Mouse (Mus musculus): Measurements from ENCODE around the gene Gse1.

DNA sequence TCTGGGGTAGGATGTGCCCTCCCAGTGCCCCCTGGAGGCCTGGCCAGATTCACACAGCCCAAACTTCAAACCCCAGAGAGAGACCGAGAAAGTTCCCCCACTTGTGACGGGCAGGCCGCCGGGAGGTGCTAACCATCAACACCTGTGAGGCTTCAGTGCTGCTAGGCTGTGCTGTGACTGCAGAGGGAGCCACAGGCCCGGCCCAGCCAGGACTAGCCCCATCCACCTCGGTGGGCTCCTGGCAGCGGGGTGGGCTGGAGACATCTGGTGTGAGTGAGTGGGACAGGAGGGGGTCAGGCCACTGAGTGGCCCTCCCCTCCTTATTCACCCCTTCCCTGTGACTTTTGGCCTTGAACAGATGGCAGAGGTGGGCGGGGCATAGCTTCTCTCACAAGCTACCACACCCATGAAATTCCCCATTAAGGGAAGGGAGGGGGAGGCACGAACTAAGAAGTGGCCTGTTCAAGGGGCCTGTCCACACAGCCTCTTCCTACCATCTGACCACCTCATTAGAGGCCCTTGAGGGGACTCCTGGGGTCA lies 179.5 kb downstream of the Gse1 start:
- TF ChIP-seq CTCF (conservative IDR thresholded peaks at IDR 0.05; ENCODE audit: low read length) (peak; percentile 34), NANOG (IDR thresholded peaks at IDR 0.05; ENCODE audit: borderline replicate concordance, low read length) (no peak), POU5F1 (IDR thresholded peaks at IDR 0.05; ENCODE audit: borderline replicate concordance, low read length) (no peak)

Measured in E14TG2a.4 (cell line).